Mouse (Mus musculus) thymus, postnatal 0 days (tissue): ENCODE measurements at regions not wholly inside any gene's neighbourhood (a gene's known extent, or its start where the extent isn't known, plus 50 kb on each side); places are given as distances from the start of the nearest gene placed in this dataset.

Experiments
- DNase-seq: peaks from one replicate; pipeline ENCODE4 v3.0.0-alpha.2; 2015; ENCODE audit warnings: low spot score

DNA sequence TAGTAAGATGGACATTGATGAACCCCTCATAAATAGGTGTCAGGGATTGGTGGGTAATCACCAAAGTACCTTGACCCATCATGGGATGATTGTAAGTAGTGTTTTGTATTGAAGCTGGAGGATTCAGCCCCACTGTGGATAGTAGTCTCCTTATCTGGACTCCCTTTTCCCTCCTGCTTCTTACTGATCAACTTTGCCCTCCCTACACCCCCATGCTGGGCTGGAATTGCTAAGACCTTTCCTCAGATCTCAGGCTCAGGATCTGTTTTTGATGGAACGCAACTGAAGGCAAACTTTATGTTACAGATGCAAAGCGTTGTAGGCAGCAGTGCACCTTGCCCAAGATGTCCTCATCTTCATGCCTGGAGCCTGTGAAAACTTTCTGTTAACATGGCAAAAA is 73.7 kb upstream of the Pgrmc2 start:
- DNase-seq: no peak

DNA sequence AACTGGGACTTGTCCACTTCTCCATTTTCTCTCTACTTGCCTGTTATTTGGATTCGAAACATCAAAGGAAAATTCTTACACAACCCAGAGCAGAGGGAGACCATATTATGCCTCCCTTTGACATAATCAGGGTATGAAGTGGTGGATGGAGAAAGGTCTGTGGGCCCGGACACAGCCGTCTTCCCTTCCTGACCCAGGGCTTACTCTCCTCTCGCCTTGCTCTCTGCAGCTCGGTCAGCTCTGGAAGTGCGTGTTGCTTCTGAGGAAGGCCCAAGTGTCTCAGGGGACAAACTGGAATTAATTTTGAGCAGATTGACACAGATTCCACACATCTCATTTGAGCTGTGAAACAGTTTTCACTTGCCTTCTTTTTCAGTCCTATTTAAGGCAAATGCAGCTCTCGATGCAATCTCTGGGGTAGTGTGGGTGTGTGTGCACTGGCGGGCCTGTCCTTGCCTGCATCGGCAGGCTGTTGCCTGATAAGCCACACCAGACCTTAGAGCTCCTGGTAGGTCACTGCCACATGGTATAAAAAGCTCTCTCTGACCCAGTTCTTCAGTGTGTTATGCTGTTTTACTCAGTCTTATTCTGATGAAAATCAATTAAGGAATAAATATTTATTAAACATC is 72.4 kb upstream of the Pgrmc2 start:
- no peak for DNase-seq

DNA sequence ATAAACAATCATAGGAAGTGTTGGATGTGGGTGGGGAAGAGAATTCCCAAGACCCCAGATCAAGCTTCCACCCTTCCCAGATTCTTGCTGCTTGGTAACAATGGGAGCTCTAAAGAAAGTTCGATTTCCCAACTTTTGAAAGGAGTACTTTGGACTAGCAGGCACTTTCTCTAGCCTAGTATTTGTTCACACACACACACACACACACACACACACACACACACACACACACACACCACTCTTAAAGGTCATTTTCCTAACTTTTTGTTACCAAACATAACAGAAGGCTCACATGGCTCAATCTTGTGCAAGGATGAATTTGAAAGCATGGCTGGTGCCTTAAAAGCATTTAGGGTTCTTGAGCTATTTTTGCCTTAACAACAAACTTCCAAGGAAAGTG is 71.6 kb upstream of the Pgrmc2 start:
- DNase-seq: no peak

DNA sequence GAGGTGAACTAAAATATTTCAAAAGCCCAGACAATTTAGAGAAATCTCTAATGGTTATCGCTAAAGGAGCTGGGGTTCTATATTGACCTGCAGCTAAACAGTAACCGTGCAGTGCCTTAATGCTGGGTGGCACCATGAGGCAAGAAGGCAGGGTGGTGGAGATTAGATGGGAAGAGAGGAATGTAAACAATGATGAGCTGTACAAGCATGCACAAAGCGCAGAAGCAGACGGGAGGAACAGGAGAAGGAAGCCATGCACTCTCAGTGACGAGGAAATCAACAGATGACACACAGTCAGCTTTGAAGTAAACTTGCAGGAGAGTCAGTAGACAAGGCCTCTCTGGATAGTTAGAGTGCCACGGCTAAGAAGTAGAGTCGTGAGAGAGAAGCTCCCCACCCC is 69.1 kb upstream of the Pgrmc2 start:
- no peak for DNase-seq

DNA sequence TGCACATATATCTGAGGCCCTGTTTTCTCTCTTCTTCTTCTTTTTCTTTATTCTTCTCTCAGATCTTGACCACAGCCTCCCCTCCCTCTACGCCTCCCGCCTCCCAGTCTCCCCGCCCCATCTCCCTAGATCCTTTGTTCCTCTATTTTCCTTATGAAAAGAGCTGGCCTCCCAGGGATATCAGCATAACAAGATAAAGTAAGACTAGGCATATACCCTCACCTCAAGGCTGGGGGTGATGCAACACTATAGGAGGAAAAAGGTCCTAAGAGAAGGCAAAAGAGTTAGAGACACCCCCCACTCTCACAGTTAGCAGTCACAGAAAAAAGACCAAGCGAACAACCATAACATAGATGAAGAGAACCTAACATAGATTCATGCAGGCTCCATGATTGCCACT is 57.5 kb upstream of the Pgrmc2 start:
- no peak for DNase-seq

DNA sequence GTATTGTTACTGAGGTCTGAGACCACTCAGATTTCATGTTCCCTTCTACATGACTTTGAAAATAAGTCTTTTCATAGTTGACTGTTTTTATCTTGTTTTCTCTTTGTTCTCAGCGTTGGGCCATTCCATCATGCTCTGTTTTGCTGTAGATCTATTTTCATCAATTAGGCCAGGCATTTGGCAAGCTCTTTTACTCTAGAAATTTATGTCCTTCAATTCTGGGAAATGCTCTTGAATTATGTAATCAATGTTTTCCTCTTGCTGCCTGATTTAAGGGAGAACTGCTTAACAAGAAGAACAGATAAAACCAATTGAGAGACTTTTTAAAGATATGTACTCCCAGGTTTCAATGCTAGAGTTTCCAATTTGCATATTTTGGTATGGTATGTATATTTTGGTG is 55.1 kb upstream of the Pgrmc2 start:
- DNase-seq: no peak

DNA sequence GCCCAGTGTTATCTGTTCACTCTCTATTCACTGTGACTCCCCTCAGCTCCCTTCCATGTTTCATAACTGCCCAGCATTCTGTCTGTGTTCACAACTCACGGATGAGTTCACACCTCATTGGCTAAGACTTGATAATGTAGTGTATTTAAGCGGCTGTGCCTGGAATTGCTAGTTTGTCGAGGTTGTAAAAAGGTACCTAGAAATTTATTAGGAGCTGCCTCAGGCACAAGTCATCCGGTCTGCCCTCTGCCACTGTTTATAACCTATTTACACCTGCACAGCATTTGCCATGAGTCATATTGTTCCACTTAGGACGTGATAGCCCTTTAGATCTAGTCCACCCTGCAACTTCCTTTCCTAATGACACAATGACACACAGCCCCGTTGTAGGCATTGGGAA is 50.0 kb upstream of the Pgrmc2 start:
- no peak for DNase-seq
